Mouse (Mus musculus) cerebellum, postnatal 4 days (tissue): ENCODE results near the gene Nova1.

ENCODE experiments used
- DNase-seq, 2 experiments: peaks; one replicate each; pipeline ENCODE4 v3.0.0; 2022; ENCODE audit warnings: low spot score in 2 of 2, mixed read lengths in 1 of 2

Nova1 gene

DNA sequence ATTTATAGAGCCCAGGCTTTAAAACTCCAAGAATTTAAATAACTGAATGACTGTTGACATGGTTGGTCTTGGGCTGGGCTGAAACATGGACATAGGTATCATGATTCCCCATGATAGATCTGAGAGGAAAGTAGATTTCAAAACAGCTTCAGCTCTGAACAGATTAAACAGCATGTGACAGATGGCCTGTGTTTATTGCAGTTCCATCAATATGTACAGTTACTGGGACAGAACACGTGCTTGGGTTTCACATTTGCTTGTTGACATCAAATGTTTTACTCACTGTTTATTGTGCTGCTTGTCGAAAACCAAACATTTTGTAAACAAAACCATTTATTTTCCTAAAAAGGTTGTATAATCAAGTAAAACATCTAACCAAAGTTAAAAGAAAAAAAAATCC lies 142.4 kb downstream of the Nova1 start:
- no peak for DNase-seq

DNA sequence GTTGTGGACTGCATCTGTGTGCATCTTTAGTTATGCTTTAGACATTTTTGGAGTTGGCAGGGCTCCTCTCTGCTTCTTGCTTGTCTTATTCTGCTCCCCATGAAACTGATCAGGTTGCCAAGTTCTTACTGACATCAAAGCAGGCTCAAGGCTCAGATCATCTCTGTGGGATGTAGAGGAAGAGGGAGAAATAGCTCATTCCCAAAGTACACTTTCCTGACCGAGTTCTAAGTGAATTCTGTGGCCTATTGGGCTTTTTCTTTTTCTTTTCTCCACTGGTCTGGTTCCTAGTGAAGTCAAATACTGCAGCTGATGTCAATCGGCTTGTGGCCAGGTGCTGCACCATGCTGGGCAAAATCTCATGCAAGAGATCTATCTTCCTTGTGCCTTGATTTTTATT lies 152.0 kb downstream of the Nova1 start:
- DNase-seq = no peak

DNA sequence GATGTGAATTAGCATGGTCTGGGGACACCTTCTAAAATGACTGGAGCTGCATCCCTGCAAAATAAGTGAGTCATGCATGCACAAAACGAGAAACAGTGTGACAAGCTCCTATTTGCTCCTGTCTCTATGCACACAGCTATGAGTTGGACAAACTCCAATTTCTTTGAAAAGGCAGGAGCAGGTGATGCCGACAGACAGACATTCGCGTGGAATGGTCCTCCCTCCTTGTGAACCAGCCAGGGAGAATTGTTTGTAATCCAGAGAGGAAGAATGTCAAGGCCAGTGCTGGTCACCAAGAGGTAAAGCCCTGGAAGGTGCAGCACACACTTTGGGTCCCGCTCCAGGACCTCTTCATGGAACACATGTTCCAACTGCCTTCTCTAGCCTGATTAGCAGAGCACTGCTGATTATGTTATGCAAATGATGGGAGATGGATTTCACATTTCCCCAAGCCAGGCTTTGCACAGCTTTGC lies 172.6 kb downstream of the Nova1 start:
- peak in 1 of 2 experiments; percentile 12 for DNase-seq

DNA sequence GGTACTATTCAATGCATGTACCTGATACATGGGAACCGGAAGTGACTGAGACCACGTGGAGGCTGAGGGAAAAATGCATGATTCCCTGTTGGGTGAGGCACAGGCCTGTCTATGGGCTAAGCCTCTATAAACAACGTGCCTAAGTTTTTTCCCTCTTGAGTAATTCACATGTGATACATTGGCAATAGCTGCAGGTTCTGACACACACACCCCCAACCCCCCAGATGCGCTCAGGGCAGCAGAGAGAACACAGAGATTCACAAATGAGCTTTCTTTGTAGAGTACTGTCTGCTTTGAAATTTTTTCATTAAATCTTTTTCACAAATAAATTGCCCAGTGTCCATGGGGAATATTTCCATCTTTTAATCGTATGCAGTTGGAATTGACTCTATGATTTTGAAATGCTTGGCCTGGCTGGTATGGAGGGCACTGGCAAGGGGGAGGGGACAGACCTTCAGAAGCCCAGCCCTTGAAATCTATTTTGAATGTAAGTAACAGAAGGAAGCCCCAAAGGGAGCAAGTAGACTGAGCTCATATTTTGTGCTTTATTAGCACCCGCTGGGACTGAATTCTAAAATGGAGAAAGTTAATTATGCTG lies 173.3 kb downstream of the Nova1 start:
- no peak for DNase-seq
